Mouse (Mus musculus): ENCODE measurements at regions not wholly inside any gene's neighbourhood (a gene's known extent, or its start where the extent isn't known, plus 50 kb on each side); places are given as distances from the start of the nearest gene placed in this dataset.

DNA sequence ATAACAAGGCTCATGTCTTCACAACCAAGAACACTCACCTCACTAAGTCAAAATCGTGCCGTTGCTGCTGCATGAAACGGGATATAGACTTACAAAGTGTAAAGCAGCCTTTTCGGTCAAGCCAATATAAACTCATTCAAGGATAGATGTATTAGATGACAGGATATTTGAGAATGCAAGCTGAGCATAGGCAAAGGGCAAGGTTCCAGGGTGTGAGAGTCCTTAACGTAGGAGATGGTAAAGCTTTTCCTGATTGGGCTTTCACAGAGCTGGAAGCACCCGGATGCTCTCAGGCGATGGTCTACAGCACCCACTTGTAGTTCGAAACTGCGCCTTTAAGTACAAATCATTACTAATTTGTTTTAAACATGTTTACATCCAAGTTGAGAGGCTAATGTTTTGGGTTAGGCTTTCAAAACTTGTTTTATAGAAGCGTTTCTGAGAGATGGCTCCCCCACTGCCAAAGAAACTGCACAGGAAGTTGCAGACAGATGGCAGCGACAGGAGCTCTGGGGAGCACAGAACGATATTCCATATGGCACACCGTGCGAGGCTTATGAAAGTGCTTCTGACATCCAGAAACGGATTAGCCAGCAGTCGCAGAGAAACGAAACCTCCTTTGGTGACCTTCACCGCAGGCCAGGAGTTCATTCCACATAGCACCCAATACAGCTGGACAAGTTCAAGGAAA lies 54.1 kb upstream of the Rell1 start:
- DNase-seq (ENCODE audit: low spot score): no peak

DNA sequence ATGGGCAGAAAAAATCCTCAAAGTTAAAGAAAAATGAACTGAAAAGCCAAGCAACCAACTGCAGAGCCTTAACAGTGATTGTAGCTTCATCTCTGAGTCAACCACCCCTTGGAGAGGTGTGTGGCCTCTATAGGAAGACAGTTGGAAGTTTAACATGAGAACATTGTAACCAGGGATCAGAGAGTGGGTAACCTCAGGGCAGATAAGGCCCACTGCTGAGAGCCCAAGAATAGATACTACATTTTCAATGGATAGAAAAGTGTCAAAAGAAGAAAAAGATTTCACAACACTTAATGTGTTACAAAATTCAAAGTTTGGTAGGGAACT lies 54.6 kb upstream of the Rell1 start:
- DNase-seq (ENCODE audit: low spot score): no peak

DNA sequence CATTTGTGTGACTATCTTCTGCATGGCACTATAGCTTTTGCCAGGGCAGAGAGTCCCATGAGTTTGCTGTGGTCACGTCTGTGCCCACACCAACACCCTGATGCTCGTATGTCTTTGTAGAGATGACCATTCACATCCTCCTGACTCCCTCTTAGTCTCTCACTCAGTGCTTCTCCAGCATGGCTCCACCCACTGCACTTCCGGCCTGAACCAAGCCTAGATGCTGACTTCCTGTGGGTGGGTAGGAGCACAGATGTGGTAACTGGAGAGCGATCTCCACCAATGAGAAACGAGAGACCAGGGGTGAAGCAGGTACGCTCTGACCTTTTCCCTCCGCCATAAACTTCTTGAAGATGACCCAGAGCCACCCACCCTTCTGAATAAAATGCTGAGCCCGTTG lies 55.7 kb upstream of the Rell1 start:
- peak; percentile 36 for DNase-seq (ENCODE audit: low spot score)

DNA sequence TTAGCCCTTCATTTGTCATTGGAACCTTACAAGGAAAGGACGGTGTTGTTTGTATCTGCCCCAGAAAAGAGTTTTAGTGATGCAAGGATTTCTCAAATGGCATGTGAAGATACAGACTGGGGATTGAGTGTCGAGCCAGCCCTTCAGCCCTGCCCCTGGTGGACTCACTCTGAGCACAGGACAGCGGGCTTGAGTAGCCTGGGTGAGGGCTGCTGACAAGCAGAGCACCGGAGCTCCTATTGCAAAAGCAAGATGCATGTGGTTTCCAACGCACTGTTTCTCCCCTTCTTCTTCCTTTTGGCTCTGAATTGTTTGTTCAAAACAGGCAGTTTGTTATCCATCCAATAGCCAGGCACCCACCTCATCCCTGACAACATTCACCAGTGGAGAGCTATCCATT lies 59.0 kb upstream of the Rell1 start:
- no peak for DNase-seq (ENCODE audit: low spot score)

DNA sequence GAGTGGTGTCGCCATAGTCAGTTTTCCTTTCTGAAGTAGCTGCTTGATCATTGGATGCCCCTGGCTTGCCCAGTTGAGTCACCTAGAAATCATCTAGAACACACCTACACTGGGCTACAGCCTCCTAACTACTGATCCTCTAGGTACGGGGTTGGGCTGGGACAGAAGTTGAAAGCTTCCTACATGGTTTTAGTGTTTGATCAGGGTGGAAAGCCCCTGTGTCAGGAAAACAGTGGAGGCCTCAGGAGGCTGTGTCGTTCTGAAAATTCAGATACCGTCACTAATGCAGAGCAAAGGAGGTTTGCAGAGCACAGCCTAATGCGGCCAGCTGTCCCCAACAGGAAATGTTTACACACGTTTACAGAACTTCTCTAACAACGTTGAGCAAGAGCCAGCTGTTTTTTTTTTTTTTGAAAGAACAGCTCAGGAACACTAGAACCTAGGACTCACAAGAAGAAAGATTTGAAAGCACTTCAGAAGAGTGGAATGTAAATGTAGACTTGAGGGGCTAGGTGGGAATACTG lies 61.0 kb upstream of the Rell1 start:
- DNase-seq (ENCODE audit: low spot score): no peak

DNA sequence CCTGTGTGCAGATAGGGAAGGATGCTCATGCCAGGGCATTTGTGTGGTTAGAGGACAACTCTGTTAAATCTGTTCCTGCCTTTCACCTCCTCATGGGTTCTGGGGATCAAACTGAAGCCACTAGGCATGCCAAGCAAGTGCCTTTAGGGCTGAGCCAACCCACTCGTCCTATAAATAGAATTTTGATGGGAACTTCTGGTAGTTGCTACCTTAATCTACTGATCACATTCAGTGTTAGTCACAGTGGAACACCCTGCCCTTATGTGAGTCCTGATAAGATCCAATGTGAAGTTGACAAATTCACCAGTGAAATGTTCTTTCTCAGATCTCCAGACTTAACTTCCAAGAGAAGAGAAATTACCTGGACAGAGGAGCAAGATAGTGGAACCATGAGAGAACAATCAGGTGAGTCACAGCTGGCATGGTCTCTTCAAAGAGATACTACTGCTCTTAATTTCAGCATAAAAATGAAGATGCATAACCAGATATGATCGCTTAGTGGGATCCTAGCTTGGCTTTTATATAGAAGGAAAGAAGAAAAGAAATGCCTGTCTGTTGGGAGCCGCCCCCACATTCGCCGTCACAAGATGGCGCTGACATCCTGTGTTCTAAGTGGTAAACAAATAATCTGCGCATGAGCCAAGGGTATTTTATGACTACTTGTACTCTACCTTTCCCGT lies 61.7 kb upstream of the Rell1 start:
- no peak for DNase-seq (ENCODE audit: low spot score)

DNA sequence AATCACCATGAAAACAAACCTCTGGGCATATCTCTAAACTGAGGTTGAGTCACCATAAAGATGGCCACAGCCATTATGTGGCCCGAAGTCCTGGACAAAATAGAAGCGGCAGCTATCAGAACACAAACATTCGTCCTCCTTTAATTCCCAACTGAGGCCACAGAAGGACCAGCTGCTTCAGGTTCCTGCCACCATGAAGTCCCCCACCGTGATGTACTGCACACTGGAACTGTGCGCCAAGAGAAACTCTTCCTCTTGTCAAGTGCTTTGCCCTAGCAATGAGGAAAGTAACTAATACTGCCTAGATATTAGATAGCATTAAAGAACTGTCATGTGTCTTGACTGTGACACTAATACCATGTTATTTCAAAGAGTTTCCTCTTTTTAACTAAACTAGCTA lies 54.4 kb upstream of the Pgm2 start:
- DNase-seq (ENCODE audit: low spot score): no peak

DNA sequence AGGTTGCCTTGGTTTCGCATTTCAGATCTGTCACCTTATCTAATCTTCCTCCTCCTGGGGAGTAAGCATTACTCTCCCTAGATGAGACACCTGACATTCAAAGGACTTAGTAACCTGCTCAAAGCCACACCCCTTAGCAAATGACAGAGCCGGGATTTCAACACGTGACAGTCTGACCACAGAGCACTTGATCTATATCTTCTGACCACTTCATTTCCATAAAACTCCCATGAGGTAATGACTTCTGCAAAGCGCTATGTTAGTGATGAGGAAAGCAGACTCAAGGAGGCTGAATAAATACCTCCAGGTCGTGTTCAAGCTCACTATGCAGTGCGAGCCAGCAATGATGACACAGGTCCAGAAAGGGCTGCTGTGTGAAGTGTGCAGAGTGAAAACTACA lies 52.1 kb upstream of the Pgm2 start:
- DNase-seq (ENCODE audit: low spot score): peak; percentile 26
